Mouse (Mus musculus) cerebellum, adult 2 months (tissue): ENCODE measurements around the gene Dnajb13. TPM values are rescaled to one million over a fixed set of nuclear protein-coding genes. Genes with fewer than 3 reads are reported as not detected.
A peak's percentile ranks its signal among the peaks of the same experiment; 100 is the strongest.

Experiments used
- DNase-seq, 2 experiments: peaks; one replicate each; pipeline ENCODE4 v3.0.0; 2021
- H3K27ac ChIP-seq: fragments of 200-500 bp; 2 replicates; pipeline ENCODE4 v1.5.1; 2012; ENCODE audit warnings: low read length, control low read depth, inconsistent platforms; ENCODE audit not compliant: insufficient read depth
- H3K27me3 ChIP-seq: fragments of 200-500 bp; 2 replicates; pipeline ENCODE4 v1.6.1; 2012; ENCODE audit warnings: inconsistent platforms, mild to moderate bottlenecking, low read length, moderate library complexity; ENCODE audit not compliant: control insufficient read depth, insufficient read depth
- H3K4me1 ChIP-seq: fragments of 200-500 bp; 2 replicates; pipeline ENCODE4 v1.6.1; 2011; ENCODE audit warnings: low read length; ENCODE audit not compliant: control insufficient read depth, insufficient read depth
- H3K4me3 ChIP-seq: fragments of 200-500 bp; replicated peaks from 2 replicates; pipeline ENCODE3; 2011; ENCODE audit warnings: mild to moderate bottlenecking, low read depth, low read length, control low read depth; ENCODE audit not compliant: insufficient read depth
- CTCF ChIP-seq: fragments of 200-500 bp; IDR thresholded peaks from 2 replicates; pipeline ENCODE4 v1.5.1; 2011; ENCODE audit warnings: low read depth, mild to moderate bottlenecking, control low read depth, low read length, moderate library complexity, borderline replicate concordance; ENCODE audit not compliant: insufficient read depth
- POLR2A ChIP-seq: fragments of 200-500 bp; IDR thresholded peaks from 2 replicates; pipeline ENCODE4 v1.6.1; 2011; ENCODE audit warnings: low read length, control low read depth, borderline replicate concordance; ENCODE audit not compliant: insufficient read depth
- whole genome bisulfite sequencing: fragments of 180-500 bp; shearing (Covaris S2); methylation state at CpG from one replicate; pipeline ENCODE4 v1.1.7; 2018; 5-methylcytosine and 5-hydroxymethylcytosine counted together
- polyA plus RNA-seq: library from polyadenylated mRNA; depleted of rRNA; stranded (reverse); fragments of >200 nt; gene quantifications from 2 replicates; pipeline ENCODE4 v1.2.3, GENCODE M21; 2012

Gene Dnajb13
- polyA plus RNA-seq, 1 experiment = 1.2 TPM

DNA sequence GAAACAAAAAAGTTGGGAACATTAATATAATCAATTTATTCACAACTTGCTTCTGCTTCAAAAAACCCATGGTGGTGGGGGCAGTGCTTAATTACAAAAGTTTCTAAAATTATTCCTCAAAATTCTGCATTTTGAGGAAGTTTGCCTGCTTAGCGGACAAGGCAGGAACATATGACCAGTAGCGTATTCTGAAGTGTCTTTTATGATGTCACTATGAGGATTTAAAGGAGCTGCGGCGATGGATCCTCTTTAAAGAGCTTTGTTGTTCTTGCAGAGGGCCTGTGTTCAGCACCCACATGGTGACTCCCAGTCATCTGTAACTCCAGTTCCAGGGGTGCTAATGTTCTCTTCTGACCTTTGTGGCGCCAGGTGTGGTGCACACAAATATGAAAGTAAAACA, 16.0 kb upstream of the Dnajb13 start:
- TF ChIP-seq POLR2A (no peak), CTCF (no peak)
- DNase-seq = no peak
- WGBS = 93% methylated on average over 5 of the region's 5 CpGs
- no peaks in the 10 kb centered on the region for H3K4me1 ChIP-seq
- no peak overlapping the region for H3K4me3 ChIP-seq
- no peaks in the 10 kb centered on the region for H3K27me3 ChIP-seq
- H3K27ac ChIP-seq = no peak overlapping the region

GRCm38 (mm10) chr7:100524669-100525068, 9.9 kb upstream of the Dnajb13 start:
- 76% methylated on average over 8 of the region's 8 CpGs for WGBS
- no peak for DNase-seq
- TF ChIP-seq POLR2A (no peak), CTCF (no peak)
- H3K4me3 ChIP-seq = no peak overlapping the region
- no peaks in the 10 kb centered on the region for H3K27me3 ChIP-seq
- H3K4me1 ChIP-seq = no peaks in the 10 kb centered on the region
- no peak overlapping the region for H3K27ac ChIP-seq

- no peak for DNase-seq
- Histone ChIP-seq H3K4me3 (no peak overlapping the region), H3K4me1 (no peaks in the 10 kb centered on the region), H3K27ac (no peak overlapping the region), H3K27me3 (no peaks in the 10 kb centered on the region)
- TF ChIP-seq POLR2A (no peak), CTCF (no peak)
- WGBS = 84% methylated on average over 3 of the region's 3 CpGs
Measured at GRCm38 (mm10) chr7:100522222-100522621, 7.5 kb upstream of the Dnajb13 start.

GRCm38 (mm10) chr7:100520663-100521285, 6.0 kb upstream of the Dnajb13 start:
- WGBS = 18% methylated on average over 10 of the region's 10 CpGs
- H3K4me3 ChIP-seq = no peak overlapping the region
- no peaks in the 10 kb centered on the region for H3K27me3 ChIP-seq

DNA sequence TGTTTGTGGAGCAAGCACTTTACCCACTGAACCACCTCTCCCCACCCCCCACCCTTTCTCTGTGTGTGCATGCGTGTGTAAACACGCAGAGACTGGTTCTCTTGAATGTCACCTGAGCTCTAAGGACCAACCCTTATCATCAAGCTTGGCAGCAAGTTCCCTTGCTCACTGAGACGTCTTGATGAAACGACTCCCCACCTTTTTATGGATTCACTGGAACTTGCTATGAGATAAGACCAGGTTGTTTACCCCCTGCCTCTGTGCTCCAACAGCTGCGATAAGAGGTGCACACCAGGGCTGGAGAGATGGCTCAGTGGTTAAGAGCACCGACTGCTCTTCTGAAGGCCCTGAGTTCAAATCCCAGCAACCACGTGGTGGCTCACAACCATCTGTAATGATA, 5.4 kb upstream of the Dnajb13 start:
- no peak overlapping the region for H3K4me3 ChIP-seq

More at GRCm38 (mm10) chr7:100520663-100521285, 6.0 kb upstream of the Dnajb13 start:
- Histone ChIP-seq H3K4me1 (no peaks in the 10 kb centered on the region), H3K27ac (no peak overlapping the region)
- TF ChIP-seq CTCF = peak; percentile 98
- TF ChIP-seq POLR2A = no peak
- DNase-seq = peak; percentile 70 to 86

GRCm38 (mm10) chr7:100511602-100512001, 3.2 kb downstream of the Dnajb13 start:
- Histone ChIP-seq H3K27ac (no peak overlapping the region), H3K4me3 (no peak overlapping the region), H3K4me1 (no peaks in the 10 kb centered on the region), H3K27me3 (no peaks in the 10 kb centered on the region)
- DNase-seq = no peak
- 89% methylated on average over 8 of the region's 8 CpGs for WGBS
- TF ChIP-seq POLR2A (no peak), CTCF (no peak)

More for the DNA sequence above, 5.4 kb upstream of the Dnajb13 start:
- no peak for DNase-seq
- no peak for TF ChIP-seq POLR2A
- no peak for TF ChIP-seq CTCF
- Histone ChIP-seq H3K27me3 (no peaks in the 10 kb centered on the region), H3K27ac (no peak overlapping the region), H3K4me1 (no peaks in the 10 kb centered on the region)
- WGBS = 68% methylated on average over 7 of the region's 7 CpGs

- Histone ChIP-seq H3K27me3 (no peaks in the 10 kb centered on the region), H3K27ac (no peak overlapping the region), H3K4me1 (no peaks in the 10 kb centered on the region), H3K4me3 (no peak overlapping the region)
- TF ChIP-seq POLR2A (no peak), CTCF (no peak)
- 88% methylated on average over 3 of the region's 3 CpGs for WGBS
- DNase-seq = no peak
Measured at GRCm38 (mm10) chr7:100508670-100509069, 6.1 kb downstream of the Dnajb13 start.

- no peak overlapping the region for H3K27ac ChIP-seq
- 76% methylated on average over 4 of the region's 4 CpGs for WGBS
- no peaks in the 10 kb centered on the region for H3K27me3 ChIP-seq
- no peaks in the 10 kb centered on the region for H3K4me1 ChIP-seq
- no peak overlapping the region for H3K4me3 ChIP-seq
- TF ChIP-seq POLR2A (no peak), CTCF (no peak)
- no peak for DNase-seq
Measured at GRCm38 (mm10) chr7:100506494-100506893, 8.3 kb downstream of the Dnajb13 start.
